Mouse (Mus musculus): ENCODE data around the gene Cinp.

GRCm38 (mm10) chr12:110841731-110842493, 47.0 kb downstream of the Cinp start:
- no peak for TF ChIP-seq POLR2A (IDR thresholded peaks at IDR 0.05; ENCODE audit: extremely low read depth, insufficient read depth, low read length)
- no peak for TF ChIP-seq CTCF (IDR thresholded peaks at IDR 0.05; ENCODE audit: low read depth, low read length)

All from liver, adult 2 months (tissue).